Mouse (Mus musculus) heart, embryonic 11.5 days (tissue): ENCODE data around the gene Abca14. TPM values are rescaled to one million over a fixed set of nuclear protein-coding genes. Genes with fewer than 3 reads are reported as not detected.

Experiments
- ATAC-seq: fragments of 200-750 bp; cut with Nextera tagmentation; replicated peaks from 2 replicates; pipeline ENCODE4 v1.8.0; 2017; ENCODE audit warnings: moderate library complexity; ENCODE audit not compliant: insufficient number of reproducible peaks, low FRiP score, low TSS enrichment
- H3K27ac ChIP-seq: fragments of 300-500 bp; sonication (generic); 2 replicates; pipeline ENCODE4 v1.5.1; 2014; ENCODE audit warnings: mild to moderate bottlenecking, low read depth, low read length
- H3K27me3 ChIP-seq: fragments of 300-500 bp; sonication (generic); 2 replicates; pipeline ENCODE4 v1.6.1; 2014; ENCODE audit warnings: mild to moderate bottlenecking, low read length, mixed read lengths; ENCODE audit not compliant: control insufficient read depth, insufficient read depth
- H3K36me3 ChIP-seq: fragments of 300-500 bp; sonication (generic); 2 replicates; pipeline ENCODE4 v1.6.1; 2014; ENCODE audit warnings: mild to moderate bottlenecking, low read length, moderate library complexity, mixed read lengths; ENCODE audit not compliant: control insufficient read depth, insufficient read depth
- H3K4me1 ChIP-seq: fragments of 300-500 bp; sonication (generic); 2 replicates; pipeline ENCODE4 v1.6.1; 2014; ENCODE audit warnings: low read length; ENCODE audit not compliant: control insufficient read depth, insufficient read depth
- H3K4me2 ChIP-seq: fragments of 300-500 bp; sonication (generic); 2 replicates; pipeline ENCODE4 v1.6.1; 2014; ENCODE audit warnings: mild to moderate bottlenecking, moderate library complexity
- H3K4me3 ChIP-seq: fragments of 300-500 bp; sonication (generic); 2 replicates; pipeline ENCODE4 v1.5.1; 2014; ENCODE audit warnings: low read depth, low read length
- H3K9ac ChIP-seq: fragments of 300-500 bp; sonication (generic); 2 replicates; pipeline ENCODE4 v1.6.1; 2014; ENCODE audit warnings: mild to moderate bottlenecking, low read depth, low read length, moderate library complexity
- H3K9me3 ChIP-seq: fragments of 300-500 bp; sonication (generic); replicated peaks from 2 replicates; pipeline ENCODE4 v1.6.1; 2016; ENCODE audit warnings: low read length; ENCODE audit not compliant: control insufficient read depth
- WGBS: fragments of 180-500 bp; shearing (Covaris S2); extraction: QIAGEN DNeasy Blood & Tissue Kit; methylation state at CpG from one replicate; pipeline ENCODE4 v1.1.7; 2014; ENCODE audit not compliant: insufficient replicate concordance; 5-methylcytosine and 5-hydroxymethylcytosine counted together
- polyA plus RNA-seq: library from polyadenylated mRNA; unstranded; fragments of >200 nt; fragmentation: Nextera tagmentation; extraction: Ambion mirVana; gene quantifications from 2 replicates; pipeline ENCODE4 v1.2.1, GENCODE M21; 2014

The Abca14 gene
- polyA plus RNA-seq, 1 experiment from 2014 or later, result not detected

DNA sequence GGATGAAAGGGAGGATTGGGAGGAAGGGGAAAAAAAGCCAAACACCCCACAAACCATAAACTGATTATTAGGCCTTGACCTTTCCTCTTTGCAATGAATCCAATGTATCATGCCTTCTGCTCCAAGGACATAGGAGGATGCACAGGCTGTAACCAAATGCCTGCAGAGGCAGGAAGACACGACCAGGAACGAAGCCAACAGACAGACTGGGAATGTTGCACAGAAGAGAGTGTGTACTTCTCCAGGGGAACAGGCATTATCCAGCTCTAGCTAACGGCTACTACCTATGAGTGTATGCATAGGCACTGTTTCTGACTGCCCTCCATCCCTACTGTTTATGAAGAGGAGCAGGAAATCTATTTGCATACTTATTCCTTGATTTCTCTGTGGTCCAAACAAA is 11.6 kb upstream of the Abca14 start:
- Histone ChIP-seq H3K4me1 (no peaks in the 10 kb centered on the region; the same call in none of the 2 replicates), H3K9ac (no peak overlapping the region), H3K27ac (no peak overlapping the region), H3K9me3 (no peaks in the 10 kb centered on the region), H3K36me3 (no peaks in the 10 kb centered on the region), H3K4me2 (no peak overlapping the region), H3K4me3 (no peak overlapping the region), H3K27me3 (no peaks in the 10 kb centered on the region)
- 57% methylated on average over 3 of the region's 3 CpGs for WGBS
- ATAC-seq, result no peak

DNA sequence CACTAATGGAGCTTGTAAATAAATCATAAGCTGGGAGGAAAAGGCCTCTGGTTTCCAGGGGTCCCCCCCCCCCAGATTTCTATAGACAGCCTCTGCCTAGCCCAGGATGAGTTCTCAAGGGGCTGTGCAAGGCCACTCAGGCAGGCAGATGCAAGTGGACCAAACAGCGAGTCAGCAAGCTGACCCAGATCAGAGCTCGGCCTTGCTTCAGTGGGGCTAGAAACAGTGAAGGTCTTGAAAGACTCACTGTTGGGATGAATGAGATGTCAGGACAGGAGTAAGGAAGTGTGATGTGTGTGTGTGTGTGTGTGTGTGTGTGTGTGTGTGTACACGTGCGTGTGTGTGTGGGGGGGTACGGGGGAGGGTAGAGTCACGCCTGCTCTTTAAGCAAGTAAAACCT is 10.9 kb upstream of the Abca14 start:
- H3K27ac ChIP-seq, result no peak overlapping the region
- no peaks in the 10 kb centered on the region; the same call in none of the 2 replicates for H3K4me1 ChIP-seq
- H3K9ac ChIP-seq, result no peak overlapping the region
- ATAC-seq, result no peak
- H3K9me3 ChIP-seq, result no peaks in the 10 kb centered on the region
- H3K27me3 ChIP-seq, result no peaks in the 10 kb centered on the region
- H3K4me3 ChIP-seq, result no peak overlapping the region
- H3K4me2 ChIP-seq, result no peak overlapping the region
- WGBS, result 79% methylated on average over 6 of the region's 6 CpGs
- no peaks in the 10 kb centered on the region for H3K36me3 ChIP-seq

DNA sequence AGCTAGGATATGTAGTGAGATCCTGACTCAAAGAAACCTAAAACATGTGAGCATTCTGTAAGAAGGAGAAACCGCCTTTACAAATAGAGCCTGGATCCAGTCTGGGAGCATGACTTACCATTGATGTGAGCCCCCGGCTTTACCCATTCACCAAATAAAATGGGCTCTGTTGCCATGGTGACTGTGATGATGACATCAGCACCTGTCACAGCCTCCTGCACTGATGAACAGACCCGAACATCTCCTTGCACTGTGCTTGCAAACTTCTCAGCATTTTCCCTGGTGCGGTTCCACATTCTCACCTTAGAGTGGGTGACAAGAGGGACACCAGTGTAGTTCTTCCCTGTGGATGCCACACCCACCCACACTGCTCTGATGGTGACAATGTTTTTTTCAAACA is 8.6 kb upstream of the Abca14 start:
- Histone ChIP-seq H3K4me1 (no peaks in the 10 kb centered on the region; the same call in 1 of the 2 replicates), H3K9me3 (no peaks in the 10 kb centered on the region), H3K4me3 (no peak overlapping the region), H3K27ac (no peak overlapping the region), H3K4me2 (no peak overlapping the region), H3K9ac (no peak overlapping the region), H3K27me3 (peaks cover 7% of the 10 kb centered on the region; the same call in 1 of the 2 replicates), H3K36me3 (no peaks in the 10 kb centered on the region)
- no peak for ATAC-seq
- WGBS, result 75% methylated on average over 4 of the region's 4 CpGs

DNA sequence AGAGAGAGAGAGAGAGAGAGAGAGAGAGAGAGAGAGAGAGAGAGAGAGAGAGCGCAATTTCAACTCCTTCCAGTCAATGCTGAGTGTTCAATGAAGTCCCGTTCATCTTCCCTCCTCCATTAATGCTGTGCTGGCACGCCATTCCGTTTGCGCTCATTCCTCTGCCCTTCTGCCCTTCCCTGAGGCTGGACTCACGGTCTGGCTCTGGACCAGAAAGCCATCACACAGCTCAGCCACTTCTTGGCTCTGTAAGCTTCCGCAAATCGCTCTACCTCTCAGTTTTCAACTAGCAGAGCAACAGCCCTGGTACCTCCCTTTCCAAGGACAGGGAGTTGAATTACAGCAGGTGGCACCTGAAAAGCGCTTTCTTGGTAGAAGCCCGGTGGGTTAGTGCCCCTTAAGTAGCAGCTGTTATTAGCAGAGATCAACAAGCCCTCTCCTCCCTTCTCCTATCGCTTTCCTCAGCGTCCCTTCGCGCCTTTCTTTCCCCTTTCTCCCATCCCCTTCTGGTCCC is 2.5 kb upstream of the Abca14 start:
- Histone ChIP-seq H3K36me3 (no peaks in the 10 kb centered on the region), H3K4me2 (peak overlapping the region; percentile 63), H3K9ac (peak overlapping the region; percentile 59; the same call in 1 of the 2 replicates), H3K27me3 (peaks cover 32% of the 10 kb centered on the region), H3K9me3 (no peaks in the 10 kb centered on the region), H3K27ac (no peak overlapping the region), H3K4me3 (peak overlapping the region; percentile 22; the same call in 1 of the 2 replicates), H3K4me1 (peaks cover 3% of the 10 kb centered on the region; the same call in 1 of the 2 replicates)
- no peak for ATAC-seq
- 4% methylated on average over 14 of the region's 14 CpGs for whole genome bisulfite sequencing

DNA sequence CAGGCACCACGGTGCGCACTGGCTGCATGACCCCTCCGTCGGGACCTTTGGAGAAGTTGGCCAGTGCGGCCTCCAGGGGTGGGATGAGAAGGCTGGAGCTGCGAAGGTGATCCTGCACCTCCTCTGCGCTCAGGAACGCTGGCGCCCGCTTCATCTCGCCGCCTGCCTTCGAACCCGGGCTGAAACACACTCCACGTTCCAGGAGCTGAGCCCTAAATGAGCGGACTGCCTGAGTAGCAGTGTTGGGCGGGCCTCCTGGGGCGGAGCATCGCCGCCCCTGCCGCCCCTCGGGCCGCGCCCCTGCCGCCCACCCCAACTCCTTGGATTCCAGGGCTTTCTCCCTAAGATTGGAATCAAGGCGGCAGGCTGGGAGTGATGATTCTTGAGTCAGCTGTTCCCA is 2.0 kb upstream of the Abca14 start, which contains the start of gene Crym:
Gene Crym (minus strand): TSS at position 341 of the 400 bp plus-strand sequence.
- WGBS, result 4% methylated on average over 26 of the region's 26 CpGs
- Histone ChIP-seq H3K4me2 (peak within 1 kb of the TSS; percentile 63), H3K9ac (peak within 1 kb of the TSS; percentile 59; the same call in 1 of the 2 replicates), H3K27ac (no peak within 1 kb of the TSS), H3K9me3 (no peaks in the 10 kb centered on the region), H3K36me3 (no peaks in the 10 kb centered on the region), H3K27me3 (peaks cover 32% of the 10 kb centered on the region), H3K4me1 (peaks cover 3% of the 10 kb centered on the region; the same call in 1 of the 2 replicates), H3K4me3 (peak within 1 kb of the TSS; percentile 22; the same call in 1 of the 2 replicates)
- ATAC-seq, result no peak

DNA sequence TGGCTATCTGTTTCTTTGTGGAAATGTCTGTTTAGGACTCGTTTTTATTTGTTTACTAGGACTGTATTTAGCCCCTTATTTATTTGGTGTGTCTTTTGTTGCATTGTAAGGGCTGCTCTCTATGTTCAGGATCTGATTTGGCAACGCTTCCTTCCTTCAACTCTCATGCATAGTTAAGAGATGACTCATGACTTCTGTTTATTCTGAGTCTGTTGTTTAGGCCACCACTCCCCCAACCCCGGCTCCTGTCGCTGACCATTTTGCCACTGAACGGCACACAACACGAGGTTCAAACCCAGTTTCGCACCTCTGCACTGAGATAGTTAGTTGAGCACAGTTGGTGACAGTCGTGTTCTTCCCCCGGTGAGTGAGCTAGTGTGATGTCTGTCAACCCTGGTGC is 2.2 kb downstream of the Abca14 start:
- Histone ChIP-seq H3K4me3 (no peak overlapping the region), H3K27ac (no peak overlapping the region), H3K4me2 (no peak overlapping the region), H3K27me3 (peaks cover 17% of the 10 kb centered on the region), H3K9me3 (no peaks in the 10 kb centered on the region), H3K36me3 (no peaks in the 10 kb centered on the region), H3K9ac (no peak overlapping the region), H3K4me1 (peaks cover 3% of the 10 kb centered on the region; the same call in 1 of the 2 replicates)
- WGBS, result 37% methylated on average over 9 of the region's 9 CpGs
- no peak for ATAC-seq

DNA sequence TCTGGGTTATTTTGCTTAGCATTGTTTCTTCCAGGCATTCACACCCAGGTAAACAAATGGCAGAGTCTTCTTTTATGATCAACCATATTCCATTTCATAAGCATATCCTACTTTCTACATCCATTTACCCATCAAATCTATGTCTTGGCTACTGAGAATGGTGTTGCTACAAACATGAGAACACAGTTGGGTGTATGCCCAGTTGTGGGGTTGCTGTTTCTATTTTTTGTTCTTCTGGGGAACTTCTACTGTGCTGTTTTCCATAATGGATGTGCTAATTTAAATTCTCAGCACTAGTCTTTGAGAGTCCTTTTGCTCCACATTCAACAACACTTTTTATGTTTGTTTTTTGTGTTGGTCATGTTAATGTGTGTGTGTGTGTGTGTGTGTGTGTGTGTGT is 24.8 kb downstream of the Abca14 start:
- Histone ChIP-seq H3K27ac (no peak overlapping the region), H3K4me2 (no peak overlapping the region), H3K36me3 (no peaks in the 10 kb centered on the region), H3K27me3 (no peaks in the 10 kb centered on the region), H3K4me3 (no peak overlapping the region), H3K4me1 (no peaks in the 10 kb centered on the region), H3K9me3 (no peaks in the 10 kb centered on the region), H3K9ac (no peak overlapping the region)
- no peak for ATAC-seq

DNA sequence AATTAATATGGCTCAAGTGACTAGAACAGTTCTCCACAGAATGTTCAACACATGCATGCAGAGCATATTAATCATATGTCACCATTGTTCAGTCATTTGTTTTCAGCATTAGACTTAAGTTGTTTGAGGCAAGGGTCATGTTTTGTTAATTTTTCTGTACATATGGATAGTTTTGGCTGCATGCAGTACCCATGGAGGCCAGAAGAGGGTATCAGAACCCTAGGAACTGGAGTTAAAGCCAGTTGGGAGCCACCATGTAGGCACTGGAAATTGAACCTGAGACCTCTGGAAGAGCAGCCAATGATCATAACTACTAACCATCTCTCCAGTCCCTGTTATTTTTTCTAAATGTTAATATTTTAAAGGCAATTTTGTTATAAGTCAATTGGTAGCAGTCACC is 37.3 kb downstream of the Abca14 start:
- Histone ChIP-seq H3K4me3 (no peak overlapping the region), H3K27me3 (no peaks in the 10 kb centered on the region), H3K4me2 (no peak overlapping the region), H3K27ac (no peak overlapping the region), H3K4me1 (no peaks in the 10 kb centered on the region), H3K9ac (no peak overlapping the region), H3K9me3 (no peaks in the 10 kb centered on the region), H3K36me3 (no peaks in the 10 kb centered on the region)
- no peak for ATAC-seq
